Mouse (Mus musculus): ENCODE measurements around the gene Gm11562. TPM values are rescaled to one million over a fixed set of nuclear protein-coding genes. Genes with fewer than 3 reads are reported as not detected.

Gene Gm11562
- total and polyA plus RNA-seq, 2 experiments from 2014 or later: not detected

- no peak overlapping the region for H3K27ac ChIP-seq (ENCODE audit: low read depth, low read length)
- no peak overlapping the region for H3K4me3 ChIP-seq (ENCODE audit: low read depth, low read length)
- no peaks in the 10 kb centered on the region for H3K27me3 ChIP-seq (ENCODE audit: insufficient read depth, low read length)
- H3K4me2 ChIP-seq (ENCODE audit: low read depth): no peak overlapping the region
- H3K36me3 ChIP-seq (ENCODE audit: insufficient read depth): no peaks in the 10 kb centered on the region
- ATAC-seq: no peak
- H3K9ac ChIP-seq: no peak overlapping the region
- no peaks in the 10 kb centered on the region for H3K9me3 ChIP-seq (ENCODE audit: low read length)
- TF ChIP-seq CTCF (IDR thresholded peaks at IDR 0.05; ENCODE audit: low read depth): no peak
- DNase-seq: no peak
- no peaks in the 10 kb centered on the region for H3K4me1 ChIP-seq (ENCODE audit: insufficient read depth)
- 24% methylated on average over 4 of the region's 4 CpGs for WGBS
Measured at GRCm38 (mm10) chr11:99573164-99573563, 47.1 kb downstream of the Gm11562 start.

Other genes with a start within 250 kb of the Gm11562 start
Only the 30 nearest of the 38 such genes appear.
- gene Krt20, start 182.3 kb downstream of the Gm11562 start, total RNA-seq (2014; rRNA removed): not detected in 2 replicates
- gene Krt20, start 182.3 kb downstream of the Gm11562 start, polyA plus RNA-seq (2015; fragmentation: Nextera tagmentation; extraction: Ambion mirVana): 0.09 and 0.10 TPM in 2 replicates
- 0.08 TPM in 1 of 2 replicates, not detected in the other for gene Krt23, start 127.3 kb downstream of the Gm11562 start, total RNA-seq (2014; rRNA removed)
- gene Krt23, start 127.3 kb downstream of the Gm11562 start, polyA plus RNA-seq (2015; fragmentation: Nextera tagmentation; extraction: Ambion mirVana): 0.20 and 0.53 TPM in 2 replicates
- gene Krt39, start 99.1 kb downstream of the Gm11562 start, total RNA-seq (2014; rRNA removed): not detected in 2 replicates
- not detected in 2 replicates for gene Krt39, start 99.1 kb downstream of the Gm11562 start, polyA plus RNA-seq (2015; fragmentation: Nextera tagmentation; extraction: Ambion mirVana)
- gene Krt40, start 77.3 kb downstream of the Gm11562 start, total RNA-seq (2014; rRNA removed): not detected in 2 replicates
- not detected in 2 replicates for gene Krt40, start 77.3 kb downstream of the Gm11562 start, polyA plus RNA-seq (2015; fragmentation: Nextera tagmentation; extraction: Ambion mirVana)
- not detected in 2 replicates for gene Krtap3-3, start 69.6 kb downstream of the Gm11562 start, total RNA-seq (2014; rRNA removed)
- gene Krtap3-3, start 69.6 kb downstream of the Gm11562 start, polyA plus RNA-seq (2015; fragmentation: Nextera tagmentation; extraction: Ambion mirVana): not detected in 2 replicates
- gene Krtap3-2, start 63.6 kb downstream of the Gm11562 start, total RNA-seq (2014; rRNA removed): not detected in 2 replicates
- gene Krtap3-2, start 63.6 kb downstream of the Gm11562 start, polyA plus RNA-seq (2015; fragmentation: Nextera tagmentation; extraction: Ambion mirVana): not detected in 2 replicates
- not detected in 2 replicates for gene Gm11939, start 61.0 kb downstream of the Gm11562 start, total RNA-seq (2014; rRNA removed)
- gene Gm11939, start 61.0 kb downstream of the Gm11562 start, polyA plus RNA-seq (2015; fragmentation: Nextera tagmentation; extraction: Ambion mirVana): not detected in 2 replicates
- not detected in 2 replicates for gene Krtap3-1, start 53.8 kb downstream of the Gm11562 start, total RNA-seq (2014; rRNA removed)
- gene Krtap3-1, start 53.8 kb downstream of the Gm11562 start, polyA plus RNA-seq (2015; fragmentation: Nextera tagmentation; extraction: Ambion mirVana): not detected in 2 replicates
- gene Krtap1-5, start 39.4 kb downstream of the Gm11562 start, total RNA-seq (2014; rRNA removed): not detected in 2 replicates
- not detected in 2 replicates for gene Krtap1-5, start 39.4 kb downstream of the Gm11562 start, polyA plus RNA-seq (2015; fragmentation: Nextera tagmentation; extraction: Ambion mirVana)
- gene Krtap1-4, start 36.8 kb downstream of the Gm11562 start, total RNA-seq (2014; rRNA removed): not detected in 2 replicates
- gene Krtap1-4, start 36.8 kb downstream of the Gm11562 start, polyA plus RNA-seq (2015; fragmentation: Nextera tagmentation; extraction: Ambion mirVana): not detected in 2 replicates
- gene Krtap1-3, start 29.1 kb downstream of the Gm11562 start, total RNA-seq (2014; rRNA removed): not detected in 2 replicates
- not detected in 2 replicates for gene Krtap1-3, start 29.1 kb downstream of the Gm11562 start, polyA plus RNA-seq (2015; fragmentation: Nextera tagmentation; extraction: Ambion mirVana)
- not detected in 2 replicates for gene Krtap9-3, start 22.3 kb downstream of the Gm11562 start, total RNA-seq (2014; rRNA removed)
- not detected in 2 replicates for gene Krtap9-3, start 22.3 kb downstream of the Gm11562 start, polyA plus RNA-seq (2015; fragmentation: Nextera tagmentation; extraction: Ambion mirVana)
- gene Gm11938, start 17.1 kb downstream of the Gm11562 start, total RNA-seq (2014; rRNA removed): not detected in 2 replicates
- gene Gm11938, start 17.1 kb downstream of the Gm11562 start, polyA plus RNA-seq (2015; fragmentation: Nextera tagmentation; extraction: Ambion mirVana): not detected in 2 replicates
- not detected in 2 replicates for gene Gm11937, start 10.2 kb downstream of the Gm11562 start, total RNA-seq (2014; rRNA removed)
- gene Gm11937, start 10.2 kb downstream of the Gm11562 start, polyA plus RNA-seq (2015; fragmentation: Nextera tagmentation; extraction: Ambion mirVana): not detected in 2 replicates
- not detected in 2 replicates for gene Krtap2-4, start 5.6 kb downstream of the Gm11562 start, total RNA-seq (2014; rRNA removed)
- not detected in 2 replicates for gene Krtap2-4, start 5.6 kb downstream of the Gm11562 start, polyA plus RNA-seq (2015; fragmentation: Nextera tagmentation; extraction: Ambion mirVana)
- gene Krtap4-1, start 7.8 kb upstream of the Gm11562 start, total RNA-seq (2014; rRNA removed): not detected in 2 replicates
- not detected in 2 replicates for gene Krtap4-1, start 7.8 kb upstream of the Gm11562 start, polyA plus RNA-seq (2015; fragmentation: Nextera tagmentation; extraction: Ambion mirVana)
- not detected in 2 replicates for gene Krtap4-2, start 14.6 kb upstream of the Gm11562 start, total RNA-seq (2014; rRNA removed)
- not detected in 2 replicates for gene Krtap4-2, start 14.6 kb upstream of the Gm11562 start, polyA plus RNA-seq (2015; fragmentation: Nextera tagmentation; extraction: Ambion mirVana)
- not detected in 2 replicates for gene Krtap4-7, start 23.7 kb upstream of the Gm11562 start, total RNA-seq (2014; rRNA removed)
- not detected in 2 replicates for gene Krtap4-7, start 23.7 kb upstream of the Gm11562 start, polyA plus RNA-seq (2015; fragmentation: Nextera tagmentation; extraction: Ambion mirVana)
- not detected in 2 replicates for gene Gm11555, start 29.8 kb upstream of the Gm11562 start, total RNA-seq (2014; rRNA removed)
- gene Gm11555, start 29.8 kb upstream of the Gm11562 start, polyA plus RNA-seq (2015; fragmentation: Nextera tagmentation; extraction: Ambion mirVana): not detected in 2 replicates
- gene Gm11563, start 38.5 kb upstream of the Gm11562 start, total RNA-seq (2014; rRNA removed): not detected in 2 replicates
- gene Gm11563, start 38.5 kb upstream of the Gm11562 start, polyA plus RNA-seq (2015; fragmentation: Nextera tagmentation; extraction: Ambion mirVana): not detected in 2 replicates
- not detected in 2 replicates for gene Krtap4-6, start 45.5 kb upstream of the Gm11562 start, total RNA-seq (2014; rRNA removed)
- not detected in 2 replicates for gene Krtap4-6, start 45.5 kb upstream of the Gm11562 start, polyA plus RNA-seq (2015; fragmentation: Nextera tagmentation; extraction: Ambion mirVana)
- not detected in 2 replicates for gene Gm14190, start 70.3 kb upstream of the Gm11562 start, total RNA-seq (2014; rRNA removed)
- not detected in 2 replicates for gene Gm14190, start 70.3 kb upstream of the Gm11562 start, polyA plus RNA-seq (2015; fragmentation: Nextera tagmentation; extraction: Ambion mirVana)
- gene Gm14180, start 113.9 kb upstream of the Gm11562 start, total RNA-seq (2014; rRNA removed): not detected in 2 replicates
- not detected in 2 replicates for gene Gm14180, start 113.9 kb upstream of the Gm11562 start, polyA plus RNA-seq (2015; fragmentation: Nextera tagmentation; extraction: Ambion mirVana)
- gene Gm11595, start 152.5 kb upstream of the Gm11562 start, total RNA-seq (2014; rRNA removed): not detected in 2 replicates
- gene Gm11595, start 152.5 kb upstream of the Gm11562 start, polyA plus RNA-seq (2015; fragmentation: Nextera tagmentation; extraction: Ambion mirVana): not detected in 2 replicates
- gene Krtap4-8, start 160.3 kb upstream of the Gm11562 start, total RNA-seq (2014; rRNA removed): not detected in 2 replicates
- gene Krtap4-8, start 160.3 kb upstream of the Gm11562 start, polyA plus RNA-seq (2015; fragmentation: Nextera tagmentation; extraction: Ambion mirVana): not detected in 2 replicates
- gene Krtap4-9, start 164.8 kb upstream of the Gm11562 start, total RNA-seq (2014; rRNA removed): not detected in 2 replicates
- gene Krtap4-9, start 164.8 kb upstream of the Gm11562 start, polyA plus RNA-seq (2015; fragmentation: Nextera tagmentation; extraction: Ambion mirVana): not detected in 2 replicates
- gene Gm11596, start 173.0 kb upstream of the Gm11562 start, total RNA-seq (2014; rRNA removed): not detected in 2 replicates
- not detected in 2 replicates for gene Gm11596, start 173.0 kb upstream of the Gm11562 start, polyA plus RNA-seq (2015; fragmentation: Nextera tagmentation; extraction: Ambion mirVana)
- gene Gm11569, start 178.5 kb upstream of the Gm11562 start, total RNA-seq (2014; rRNA removed): not detected in 2 replicates
- gene Gm11569, start 178.5 kb upstream of the Gm11562 start, polyA plus RNA-seq (2015; fragmentation: Nextera tagmentation; extraction: Ambion mirVana): not detected in 2 replicates
- not detected in 2 replicates for gene Gm11554, start 184.0 kb upstream of the Gm11562 start, total RNA-seq (2014; rRNA removed)
- not detected in 2 replicates for gene Gm11554, start 184.0 kb upstream of the Gm11562 start, polyA plus RNA-seq (2015; fragmentation: Nextera tagmentation; extraction: Ambion mirVana)
- 0.33 TPM in 1 of 2 replicates, not detected in the other for gene Krtap4-13, start 189.5 kb upstream of the Gm11562 start, total RNA-seq (2014; rRNA removed)
- gene Krtap4-13, start 189.5 kb upstream of the Gm11562 start, polyA plus RNA-seq (2015; fragmentation: Nextera tagmentation; extraction: Ambion mirVana): not detected in 2 replicates

Data from forebrain, postnatal 0 days (tissue).